Mouse (Mus musculus): Measurements from ENCODE around the gene Rnps1. TPM values are rescaled to one million over a fixed set of nuclear protein-coding genes. Genes with fewer than 3 reads are reported as not detected.

Gene Rnps1
- polyA plus RNA-seq, 1 experiment from 2014 or later: 111 TPM

- H3K9me3 ChIP-seq (ENCODE audit: control insufficient read depth): no peaks in the 10 kb centered on the region
- no peak for TF ChIP-seq CTCF (IDR thresholded peaks at IDR 0.05; ENCODE audit: low read depth)
- H3K9ac ChIP-seq (ENCODE audit: low read depth, low read length): no peak overlapping the region
- WGBS: 68% methylated on average over 7 of the region's 7 CpGs
- no peaks in the 10 kb centered on the region for H3K4me1 ChIP-seq (replicated peaks; ENCODE audit: control insufficient read depth, insufficient read depth, low read length)
- peak overlapping the region; percentile 77 for H3K4me2 ChIP-seq (replicated peaks; ENCODE audit: low read depth)
- peak overlapping the region; percentile 66; the same call in 1 of the 2 replicates for H3K4me3 ChIP-seq (ENCODE audit: low read depth, low read length)
- H3K27me3 ChIP-seq (replicated peaks; ENCODE audit: control insufficient read depth, insufficient read depth, low read length): no peaks in the 10 kb centered on the region
- peak overlapping the region; percentile 93 for H3K27ac ChIP-seq (ENCODE audit: low read depth, low read length)
- ATAC-seq: no peak
- H3K36me3 ChIP-seq (ENCODE audit: control insufficient read depth, insufficient read depth): peaks cover 35% of the 10 kb centered on the region
Measured at GRCm38 (mm10) chr17:24425905-24426304, 11.5 kb downstream of the Rnps1 start.

- H3K9me3 ChIP-seq (ENCODE audit: control insufficient read depth): no peaks in the 10 kb centered on the region
- H3K9ac ChIP-seq (ENCODE audit: low read depth, low read length): peak within 1 kb of the TSS; percentile 82
- peak within 1 kb of the TSS; percentile 77 for H3K4me2 ChIP-seq (replicated peaks; ENCODE audit: low read depth)
- no peaks in the 10 kb centered on the region for H3K27me3 ChIP-seq (replicated peaks; ENCODE audit: control insufficient read depth, insufficient read depth, low read length)
- peak; percentile 95 for ATAC-seq
- no peak; the same call in 1 of the 2 replicates for TF ChIP-seq CTCF (IDR thresholded peaks at IDR 0.05; ENCODE audit: low read depth)
- peak within 1 kb of the TSS; percentile 66 for H3K4me3 ChIP-seq (ENCODE audit: low read depth, low read length)
- under 1% methylated on average over 48 of the region's 48 CpGs for WGBS
- H3K4me1 ChIP-seq (replicated peaks; ENCODE audit: control insufficient read depth, insufficient read depth, low read length): no peaks in the 10 kb centered on the region
- H3K27ac ChIP-seq (ENCODE audit: low read depth, low read length): peak within 1 kb of the TSS; percentile 93
- peaks cover 28% of the 10 kb centered on the region for H3K36me3 ChIP-seq (ENCODE audit: control insufficient read depth, insufficient read depth)
Measured at GRCm38 (mm10) chr17:24426471-24427169, 12.3 kb downstream of the Rnps1 start, which contains the start of gene Eci1. Gene Eci1, plus strand, starts transcription at chr17:24426641.

GRCm38 (mm10) chr17:24427170-24427557 lies 12.8 kb downstream of the Rnps1 start:
- Histone ChIP-seq H3K4me2 (replicated peaks; ENCODE audit: low read depth) (peak overlapping the region; percentile 77), H3K9ac (ENCODE audit: low read depth, low read length) (peak overlapping the region; percentile 82), H3K27me3 (replicated peaks; ENCODE audit: control insufficient read depth, insufficient read depth, low read length) (no peaks in the 10 kb centered on the region), H3K4me1 (replicated peaks; ENCODE audit: control insufficient read depth, insufficient read depth, low read length) (no peaks in the 10 kb centered on the region), H3K27ac (ENCODE audit: low read depth, low read length) (peak overlapping the region; percentile 93), H3K4me3 (ENCODE audit: low read depth, low read length) (peak overlapping the region; percentile 66), H3K36me3 (ENCODE audit: control insufficient read depth, insufficient read depth) (peaks cover 25% of the 10 kb centered on the region), H3K9me3 (ENCODE audit: control insufficient read depth) (no peaks in the 10 kb centered on the region)
- no peak for ATAC-seq
- TF ChIP-seq CTCF (IDR thresholded peaks at IDR 0.05; ENCODE audit: low read depth): no peak
- 1% methylated on average over 8 of the region's 8 CpGs for WGBS

- peak overlapping the region; percentile 21; the same call in 1 of the 2 replicates for H3K27ac ChIP-seq (ENCODE audit: low read depth, low read length)
Measured at GRCm38 (mm10) chr17:24429201-24429983, 15.0 kb downstream of the Rnps1 start.

GRCm38 (mm10) chr17:24437016-24437415 lies 22.7 kb downstream of the Rnps1 start:
- H3K36me3 ChIP-seq (ENCODE audit: control insufficient read depth, insufficient read depth): peaks cover 74% of the 10 kb centered on the region
- no peaks in the 10 kb centered on the region for H3K4me1 ChIP-seq (replicated peaks; ENCODE audit: control insufficient read depth, insufficient read depth, low read length)
- TF ChIP-seq CTCF (IDR thresholded peaks at IDR 0.05; ENCODE audit: low read depth): peak; percentile 85
- no peaks in the 10 kb centered on the region for H3K27me3 ChIP-seq (replicated peaks; ENCODE audit: control insufficient read depth, insufficient read depth, low read length)
- 73% methylated on average over 5 of the region's 5 CpGs for WGBS
- H3K4me2 ChIP-seq (replicated peaks; ENCODE audit: low read depth): no peak overlapping the region
- no peak for ATAC-seq
- H3K9me3 ChIP-seq (ENCODE audit: control insufficient read depth): no peaks in the 10 kb centered on the region
- no peak overlapping the region for H3K4me3 ChIP-seq (ENCODE audit: low read depth, low read length)
- no peak overlapping the region for H3K9ac ChIP-seq (ENCODE audit: low read depth, low read length)
- no peak overlapping the region for H3K27ac ChIP-seq (ENCODE audit: low read depth, low read length)

More at GRCm38 (mm10) chr17:24429201-24429983, 15.0 kb downstream of the Rnps1 start:
- Histone ChIP-seq H3K27me3 (replicated peaks; ENCODE audit: control insufficient read depth, insufficient read depth, low read length) (no peaks in the 10 kb centered on the region), H3K9ac (ENCODE audit: low read depth, low read length) (no peak overlapping the region), H3K36me3 (ENCODE audit: control insufficient read depth, insufficient read depth) (peaks cover 16% of the 10 kb centered on the region), H3K9me3 (ENCODE audit: control insufficient read depth) (no peaks in the 10 kb centered on the region), H3K4me2 (replicated peaks; ENCODE audit: low read depth) (no peak overlapping the region), H3K4me3 (ENCODE audit: low read depth, low read length) (no peak overlapping the region), H3K4me1 (replicated peaks; ENCODE audit: control insufficient read depth, insufficient read depth, low read length) (no peaks in the 10 kb centered on the region)
- no peak for TF ChIP-seq CTCF (IDR thresholded peaks at IDR 0.05; ENCODE audit: low read depth)
- WGBS: 67% methylated on average over 14 of the region's 14 CpGs
- no peak for ATAC-seq

- Histone ChIP-seq H3K4me1 (replicated peaks; ENCODE audit: control insufficient read depth, insufficient read depth, low read length) (no peaks in the 10 kb centered on the region), H3K4me3 (ENCODE audit: low read depth, low read length) (no peak overlapping the region), H3K4me2 (replicated peaks; ENCODE audit: low read depth) (no peak overlapping the region), H3K27me3 (replicated peaks; ENCODE audit: control insufficient read depth, insufficient read depth, low read length) (no peaks in the 10 kb centered on the region), H3K36me3 (ENCODE audit: control insufficient read depth, insufficient read depth) (peaks cover 77% of the 10 kb centered on the region), H3K9ac (ENCODE audit: low read depth, low read length) (no peak overlapping the region), H3K27ac (ENCODE audit: low read depth, low read length) (peak overlapping the region; percentile 21; the same call in 1 of the 2 replicates), H3K9me3 (ENCODE audit: control insufficient read depth) (no peaks in the 10 kb centered on the region)
- 88% methylated on average over 8 of the region's 8 CpGs for WGBS
- TF ChIP-seq CTCF (IDR thresholded peaks at IDR 0.05; ENCODE audit: low read depth): no peak
- no peak for ATAC-seq
Measured at GRCm38 (mm10) chr17:24440377-24440776, 26.0 kb downstream of the Rnps1 start.
